ENCODE assay signal across 8 mouse cellular contexts in genomic region chr14:25646161-25646621, GRCm38 (mm10). TPM values are rescaled to one million over a fixed set of nuclear protein-coding genes. Genes with fewer than 3 reads are reported as not detected.
DNase-seq lines count a peak whose midpoint lies in the region; ATAC-seq and TF ChIP-seq lines count a peak whose summit lies in the region.

No protein-coding gene starts in this region.

- no peaks in the 10 kb centered on the region for H3K9me3 ChIP-seq in heart, embryonic 12.5 days (replicated peaks)
- no peaks in the 10 kb centered on the region for H3K9me3 ChIP-seq in neural tube, embryonic 14.5 days (ENCODE audit: control insufficient read depth, low read length)

- H3K4me3 ChIP-seq in heart, embryonic 12.5 days, result no peak overlapping the region
- no peak overlapping the region for H3K4me3 ChIP-seq in lung, adult 2 months (replicated peaks; ENCODE audit: extremely low read depth, low read depth, low read length)
- no peak overlapping the region for H3K4me3 ChIP-seq in neural tube, embryonic 14.5 days (ENCODE audit: low read depth, low read length)
- H3K4me3 ChIP-seq in thymus, adult 2 months (ENCODE audit: control insufficient read depth, insufficient read depth, low read length), result no peak overlapping the region

- H3K27me3 ChIP-seq in heart, embryonic 12.5 days (replicated peaks), result no peaks in the 10 kb centered on the region
- H3K27me3 ChIP-seq in neural tube, embryonic 14.5 days (ENCODE audit: control insufficient read depth, insufficient read depth, low read length), result no peaks in the 10 kb centered on the region
- no peaks in the 10 kb centered on the region for H3K27me3 ChIP-seq in thymus, adult 2 months (ENCODE audit: control insufficient read depth, insufficient read depth, low read length)

- peak; percentile 92 for TF ChIP-seq CTCF in lung, adult 2 months (IDR thresholded peaks at IDR 0.05; ENCODE audit: insufficient read depth, low read length)
- TF ChIP-seq CTCF in thymus, adult 2 months (IDR thresholded peaks at IDR 0.05; ENCODE audit: borderline replicate concordance, control insufficient read depth, extremely low read depth, insufficient read depth, low read length, poor library complexity), result peak; percentile 89; the same call in 1 of the 2 replicates

- 43% methylated on average over 2 of the region's 2 CpGs for WGBS in heart, embryonic 12.5 days
- WGBS in lung, adult 2 months, result 35% methylated on average over 2 of the region's 2 CpGs
- 74% methylated on average over 2 of the region's 2 CpGs for WGBS in neural tube, embryonic 14.5 days
- 55% methylated on average over 2 of the region's 2 CpGs for WGBS in thymus, adult 2 months

- ATAC-seq in activated CD4-positive, CD25-positive, alpha-beta regulatory T cell, adult 4 months, result peak; percentile 75
- peak; percentile 62 for ATAC-seq in heart, embryonic 12.5 days (ENCODE audit: insufficient number of reproducible peaks, low FRiP score)
- peak; percentile 44; the same call in 1 of the 2 replicates for ATAC-seq in neural tube, embryonic 14.5 days (ENCODE audit: low read depth)

- no peak for TF ChIP-seq POLR2A in lung, adult 2 months (IDR thresholded peaks at IDR 0.05; ENCODE audit: borderline replicate concordance, extremely low read depth, low read depth, low read length)
- TF ChIP-seq POLR2A in thymus, adult 2 months (IDR thresholded peaks at IDR 0.05; ENCODE audit: control insufficient read depth, extremely low read depth, insufficient read depth, low read length, poor library complexity), result no peak

- H3K9ac ChIP-seq in heart, embryonic 12.5 days, result no peak overlapping the region
- H3K9ac ChIP-seq in neural tube, embryonic 14.5 days (replicated peaks; ENCODE audit: low read depth, low read length), result no peak overlapping the region

- H3K4me1 ChIP-seq in heart, embryonic 12.5 days (replicated peaks), result peaks cover 20% of the 10 kb centered on the region
- no peaks in the 10 kb centered on the region for H3K4me1 ChIP-seq in lung, adult 2 months (ENCODE audit: control insufficient read depth, insufficient read depth, low read length)
- H3K4me1 ChIP-seq in neural tube, embryonic 14.5 days (ENCODE audit: control insufficient read depth, insufficient read depth, low read length), result no peaks in the 10 kb centered on the region
- H3K4me1 ChIP-seq in thymus, adult 2 months (replicated peaks; ENCODE audit: control insufficient read depth, insufficient read depth, low read length), result peaks cover under 1% of the 10 kb centered on the region; the same call in 1 of the 2 replicates

- DNase-seq in CD4-positive helper T cell, adult 2 months (ENCODE audit: low read depth, low spot score), result peak; percentile 68
- peak; percentile 69 for DNase-seq in embryo, embryonic 10 days (ENCODE audit: low spot score)
- DNase-seq in kidney, postnatal 14 days, result peak; percentile 82
- DNase-seq in lung, adult 2 months, result peak; percentile 68
- DNase-seq in thymus, adult 2 months, result peak; percentile 69

- H3K27ac ChIP-seq in heart, embryonic 12.5 days (ENCODE audit: poor library complexity, severe bottlenecking), result 0 out of 2 replicates have a peak overlapping the region, but pooled peaks have one; percentile 47
- no peak overlapping the region for H3K27ac ChIP-seq in neural tube, embryonic 14.5 days (ENCODE audit: low read depth, low read length)
- H3K27ac ChIP-seq in thymus, adult 2 months (ENCODE audit: control insufficient read depth, insufficient read depth, low read length), result no peak overlapping the region

- H3K4me2 ChIP-seq in heart, embryonic 12.5 days, result no peak overlapping the region
- H3K4me2 ChIP-seq in neural tube, embryonic 14.5 days (ENCODE audit: low read depth, low read length), result no peak overlapping the region

- peaks cover 88% of the 10 kb centered on the region for H3K36me3 ChIP-seq in heart, embryonic 12.5 days
- peaks cover 73% of the 10 kb centered on the region for H3K36me3 ChIP-seq in neural tube, embryonic 14.5 days (ENCODE audit: control insufficient read depth, insufficient read depth, low read length)
- peaks cover 56% of the 10 kb centered on the region for H3K36me3 ChIP-seq in thymus, adult 2 months (ENCODE audit: control insufficient read depth, insufficient read depth, low read length)

RNA-seq across cellular contexts. Expression of gene Ppif, which starts 47.8 kb away (rescaled TPM):
- polyA plus RNA-seq in activated CD4-positive, CD25-positive, alpha-beta regulatory T cell, adult 4 months (2017; shearing (Covaris generic)), result 10 to 100 TPM; 23.8 to 28.5 TPM
- 101 and 104 TPM in 2 replicates for polyA plus RNA-seq in heart, embryonic 12.5 days (2016; fragmentation: Nextera tagmentation; extraction: Ambion mirVana)
- polyA plus RNA-seq in lung, adult 2 months (2012; rRNA removed), result 28.9 and 32.4 TPM in 2 replicates
- polyA plus RNA-seq in neural tube, embryonic 14.5 days (2014; fragmentation: Nextera tagmentation; extraction: Ambion mirVana), result 38.2 and 41.2 TPM in 2 replicates
- 105 and 108 TPM in 2 replicates for polyA plus RNA-seq in thymus, adult 2 months (2012; rRNA removed)
